Mouse (Mus musculus): ENCODE results near the gene Cpsf6. TPM values are rescaled to one million over a fixed set of nuclear protein-coding genes. Genes with fewer than 3 reads are reported as not detected.
A peak's percentile ranks its signal among the peaks of the same experiment; 100 is the strongest.

Gene Cpsf6
- polyA plus RNA-seq, 1 experiment from 2014 or later: 41.5 TPM

DNA sequence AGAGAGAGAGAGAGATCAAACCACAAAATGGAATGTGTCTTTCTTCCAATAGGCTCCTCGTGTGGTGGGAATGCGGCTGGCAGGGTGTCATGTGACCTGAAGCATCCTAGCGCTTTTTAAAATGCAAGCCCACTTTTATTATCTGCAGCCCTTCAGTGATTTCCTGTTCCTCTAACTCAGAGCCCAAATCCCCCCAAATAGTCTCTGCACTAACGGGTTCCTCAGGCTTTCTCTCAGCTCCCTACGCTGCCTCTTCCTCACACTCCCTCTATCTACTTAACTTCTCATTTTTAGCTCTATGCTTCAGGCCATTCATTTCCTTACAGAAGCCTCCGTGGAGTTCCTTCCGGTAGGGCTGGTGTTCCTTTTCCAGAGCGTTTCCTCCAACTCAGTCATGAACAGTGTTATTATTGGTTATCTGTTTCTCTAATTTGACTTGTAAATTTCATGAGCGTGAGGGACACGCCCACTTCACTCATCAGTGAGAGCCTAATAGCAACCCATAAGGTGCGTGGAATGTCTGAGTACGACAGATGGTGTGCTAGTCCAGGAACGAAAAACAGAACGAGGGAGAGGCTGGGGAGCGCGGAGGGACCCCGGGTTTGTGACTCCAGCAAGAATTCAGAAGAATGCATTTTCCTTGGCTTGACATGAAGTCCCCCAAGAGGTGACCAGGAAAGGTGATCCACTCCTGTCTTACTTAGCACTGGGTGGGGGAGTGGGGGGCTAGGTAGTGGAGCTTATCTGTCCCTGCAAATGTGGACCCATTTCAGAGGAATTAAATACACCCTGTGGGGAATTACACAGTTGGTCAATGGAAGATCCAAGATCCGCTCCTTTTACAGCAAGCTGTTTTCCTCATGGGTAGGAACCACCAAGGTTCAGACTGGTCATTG lies 38.2 kb upstream of the Cpsf6 start:
- H3K27ac ChIP-seq: peak overlapping the region; percentile 84
- 8% methylated on average over 18 of the region's 18 CpGs for WGBS (ENCODE audit: missing documents)
- no peaks in the 10 kb centered on the region for H3K36me3 ChIP-seq (ENCODE audit: inconsistent target)
- H3K4me3 ChIP-seq (ENCODE audit: inconsistent target): peak overlapping the region; percentile 34
- H3K79me2 ChIP-seq (ENCODE audit: inconsistent target): no peaks in the 10 kb centered on the region

DNA sequence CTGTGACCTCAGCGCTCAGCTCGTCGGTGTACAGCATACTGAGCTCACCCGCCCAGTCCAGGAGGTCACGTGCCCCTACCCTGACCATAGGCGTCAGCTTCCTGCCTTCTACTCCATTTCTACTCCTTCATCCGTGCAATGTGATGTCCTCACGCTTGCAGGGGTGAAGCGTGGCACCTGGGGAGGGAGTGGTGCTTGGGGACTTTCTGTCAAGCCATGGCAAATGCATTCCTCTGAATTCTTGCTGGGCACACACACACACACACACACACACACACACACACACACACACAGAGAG lies 37.6 kb upstream of the Cpsf6 start:
- peak overlapping the region; percentile 34 for H3K4me3 ChIP-seq (ENCODE audit: inconsistent target)
- 6% methylated on average over 6 of the region's 9 CpGs for WGBS (ENCODE audit: missing documents)
- no peaks in the 10 kb centered on the region for H3K36me3 ChIP-seq (ENCODE audit: inconsistent target)
- H3K79me2 ChIP-seq (ENCODE audit: inconsistent target): no peaks in the 10 kb centered on the region
- H3K27ac ChIP-seq: peak overlapping the region; percentile 84

DNA sequence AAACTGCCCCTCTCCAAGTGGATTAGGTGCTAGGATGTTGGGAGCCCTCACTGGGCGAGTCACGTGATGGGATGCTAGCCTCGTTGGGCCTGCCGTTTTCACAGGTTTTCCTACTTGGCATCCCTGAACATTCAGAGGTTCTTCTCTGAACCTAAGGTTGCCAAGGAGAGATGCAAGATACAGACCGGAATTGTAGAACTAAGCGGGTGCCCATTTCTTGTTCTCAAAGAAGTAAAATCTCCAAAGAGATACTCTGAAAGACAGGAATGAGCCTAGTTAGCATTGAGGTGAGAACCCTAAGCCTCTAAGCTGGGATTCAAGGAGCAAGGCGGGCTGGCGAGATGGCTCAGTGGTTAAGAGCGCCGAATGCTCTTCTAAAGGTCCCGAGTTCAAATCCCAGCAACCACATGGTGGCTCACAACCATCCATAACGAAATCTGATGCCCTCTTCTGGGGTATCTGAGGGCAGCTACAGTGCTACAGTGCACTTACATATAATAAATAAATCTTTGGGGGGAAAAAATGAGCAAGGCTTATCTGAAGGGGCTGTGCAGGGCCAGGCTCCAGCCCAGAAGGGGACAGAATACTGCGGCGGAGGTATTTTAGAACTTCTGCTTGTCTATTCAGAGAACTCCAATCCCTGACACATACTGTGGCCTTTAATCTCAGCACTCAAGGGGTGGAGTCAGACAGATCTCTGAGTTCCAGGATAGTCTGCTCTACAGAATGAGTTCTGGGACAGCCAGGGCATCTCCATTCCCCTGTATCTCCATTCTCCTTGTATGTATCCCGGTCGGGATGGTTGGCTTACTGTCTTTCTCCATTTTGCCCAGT lies 37.0 kb upstream of the Cpsf6 start:
- Histone ChIP-seq H3K27ac (peak overlapping the region; percentile 84), H3K4me3 (ENCODE audit: inconsistent target) (peak overlapping the region; percentile 34; the same call in 1 of the 2 replicates), H3K36me3 (ENCODE audit: inconsistent target) (no peaks in the 10 kb centered on the region), H3K79me2 (ENCODE audit: inconsistent target) (no peaks in the 10 kb centered on the region)
- WGBS (ENCODE audit: missing documents): 90% methylated on average over 16 of the region's 16 CpGs

DNA sequence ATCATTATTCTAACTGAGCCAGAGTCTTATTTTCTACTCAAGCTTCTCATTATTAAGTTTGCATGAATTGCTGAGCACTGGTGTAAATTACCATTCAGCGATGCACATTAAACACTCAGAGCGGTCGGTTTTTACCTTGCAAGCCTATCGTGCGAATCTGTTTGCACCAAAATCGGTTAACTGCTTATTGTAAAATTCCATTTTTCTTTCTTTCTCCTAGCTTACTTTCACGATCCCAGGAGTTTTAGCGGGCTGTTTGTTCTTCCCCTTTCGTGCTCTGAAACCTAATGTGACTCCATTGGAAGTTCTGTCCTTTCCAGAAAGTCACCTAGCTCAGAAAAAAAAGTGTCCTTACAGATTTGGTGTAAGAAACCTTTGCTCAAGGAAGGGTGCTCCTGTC lies 36.3 kb upstream of the Cpsf6 start:
- H3K79me2 ChIP-seq (ENCODE audit: inconsistent target): no peaks in the 10 kb centered on the region
- WGBS (ENCODE audit: missing documents): 93% methylated on average over 9 of the region's 9 CpGs
- no peak overlapping the region for H3K4me3 ChIP-seq (ENCODE audit: inconsistent target)
- no peaks in the 10 kb centered on the region for H3K36me3 ChIP-seq (ENCODE audit: inconsistent target)
- H3K27ac ChIP-seq: no peak overlapping the region

DNA sequence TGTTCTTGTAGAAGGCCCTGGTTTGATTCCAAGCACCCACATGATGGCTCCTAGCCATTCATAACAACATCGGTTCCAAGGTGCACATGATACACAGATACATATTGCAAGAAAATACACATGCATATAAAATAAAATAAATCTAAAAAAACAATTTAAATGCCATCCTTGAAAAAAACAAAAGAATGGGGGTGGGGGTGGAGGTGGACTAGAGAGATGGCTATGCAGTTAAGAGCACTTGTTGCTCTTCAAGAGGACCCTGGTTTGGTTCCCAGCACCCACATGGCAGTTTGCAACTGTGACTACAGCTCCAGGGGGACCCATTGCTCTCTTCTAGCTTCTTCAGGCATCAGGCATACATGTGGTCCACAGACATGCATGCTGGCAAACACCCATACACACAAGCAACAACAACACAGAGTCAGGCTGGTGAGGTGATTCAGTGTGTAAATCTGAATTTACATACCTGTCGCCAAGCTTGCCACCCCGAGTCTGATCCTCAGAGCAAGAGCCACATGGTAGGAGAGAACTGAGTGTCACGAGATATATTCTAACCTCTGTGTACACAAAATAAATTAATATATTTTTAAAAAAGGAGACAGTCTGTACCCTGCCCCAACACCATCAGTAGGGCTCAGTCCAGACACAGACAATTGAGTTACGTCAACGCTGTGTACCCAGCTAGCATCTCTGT lies 35.7 kb upstream of the Cpsf6 start:
- Histone ChIP-seq H3K4me3 (ENCODE audit: inconsistent target) (no peak overlapping the region), H3K36me3 (ENCODE audit: inconsistent target) (no peaks in the 10 kb centered on the region), H3K79me2 (ENCODE audit: inconsistent target) (no peaks in the 10 kb centered on the region), H3K27ac (no peak overlapping the region)
- 96% methylated on average over 6 of the region's 6 CpGs for WGBS (ENCODE audit: missing documents)

DNA sequence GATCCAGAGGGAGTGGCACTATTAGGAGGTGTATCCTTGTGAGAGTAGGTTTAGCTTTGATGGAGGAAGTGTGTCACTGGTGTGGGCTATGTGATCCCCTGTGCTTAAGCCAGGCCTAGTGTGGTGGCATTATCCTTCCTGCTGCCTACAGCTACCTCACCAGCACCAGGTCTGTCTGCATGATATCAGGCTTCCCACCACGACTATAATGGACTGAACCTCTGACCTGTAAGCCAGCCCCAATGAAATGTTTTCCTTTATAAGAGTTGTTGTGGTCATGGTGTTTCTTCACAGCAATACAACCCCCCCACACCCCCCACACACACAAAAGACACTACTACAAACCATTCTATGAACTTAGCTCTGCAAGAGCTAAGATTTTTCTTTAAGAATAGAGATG lies 34.9 kb upstream of the Cpsf6 start:
- WGBS (ENCODE audit: missing documents): 80% methylated on average over 1 of the region's 1 CpGs
- no peaks in the 10 kb centered on the region for H3K79me2 ChIP-seq (ENCODE audit: inconsistent target)
- H3K27ac ChIP-seq: no peak overlapping the region
- no peaks in the 10 kb centered on the region for H3K36me3 ChIP-seq (ENCODE audit: inconsistent target)
- no peak overlapping the region for H3K4me3 ChIP-seq (ENCODE audit: inconsistent target)

DNA sequence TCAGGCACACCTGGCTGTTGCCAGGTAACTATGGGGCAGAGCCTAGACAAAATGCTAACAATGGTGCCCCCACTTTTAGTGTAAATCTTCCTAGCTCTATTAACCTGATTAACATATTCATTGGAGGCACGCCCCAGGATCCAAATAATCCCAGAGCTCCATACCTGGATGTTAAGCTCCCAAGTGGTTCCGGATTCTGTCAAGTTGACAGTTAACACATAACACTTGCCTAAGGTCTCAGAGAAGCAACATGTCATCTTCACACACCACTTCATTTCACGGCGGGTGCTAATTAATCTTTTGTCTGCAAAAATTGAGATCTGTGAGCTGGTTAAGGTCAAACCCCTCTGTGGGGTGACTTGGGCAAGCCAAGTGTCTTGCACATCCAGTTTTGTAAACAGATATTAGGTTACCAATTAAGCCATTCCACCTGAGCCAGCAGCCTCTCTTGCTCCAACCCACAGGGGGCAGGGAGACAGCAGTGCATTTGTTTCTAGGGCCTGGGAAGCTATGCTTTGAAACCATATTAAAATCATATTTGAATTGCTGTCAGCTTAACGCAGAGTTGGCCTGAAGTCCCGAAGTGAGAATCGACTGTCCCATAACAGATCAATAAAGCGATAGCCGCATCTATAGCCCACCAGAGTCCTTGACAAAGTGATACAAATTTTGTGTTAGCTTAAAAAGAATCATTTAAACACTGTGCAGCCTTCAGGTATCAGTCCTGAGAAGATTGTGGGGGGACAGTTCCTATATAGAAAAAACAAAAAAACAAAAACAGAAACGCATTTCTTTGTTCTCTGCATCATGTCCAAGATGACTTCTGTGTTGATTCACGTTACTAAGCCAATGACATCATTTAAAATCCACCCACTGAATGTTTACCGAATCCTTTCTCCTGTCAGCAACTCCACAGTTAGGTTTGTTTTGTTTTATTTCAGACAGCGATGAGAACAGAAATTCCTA lies 34.0 kb upstream of the Cpsf6 start:
- WGBS (ENCODE audit: missing documents): 97% methylated on average over 13 of the region's 13 CpGs
- no peaks in the 10 kb centered on the region for H3K79me2 ChIP-seq (ENCODE audit: inconsistent target)
- no peaks in the 10 kb centered on the region for H3K36me3 ChIP-seq (ENCODE audit: inconsistent target)
- no peak overlapping the region for H3K4me3 ChIP-seq (ENCODE audit: inconsistent target)
- H3K27ac ChIP-seq: no peak overlapping the region

DNA sequence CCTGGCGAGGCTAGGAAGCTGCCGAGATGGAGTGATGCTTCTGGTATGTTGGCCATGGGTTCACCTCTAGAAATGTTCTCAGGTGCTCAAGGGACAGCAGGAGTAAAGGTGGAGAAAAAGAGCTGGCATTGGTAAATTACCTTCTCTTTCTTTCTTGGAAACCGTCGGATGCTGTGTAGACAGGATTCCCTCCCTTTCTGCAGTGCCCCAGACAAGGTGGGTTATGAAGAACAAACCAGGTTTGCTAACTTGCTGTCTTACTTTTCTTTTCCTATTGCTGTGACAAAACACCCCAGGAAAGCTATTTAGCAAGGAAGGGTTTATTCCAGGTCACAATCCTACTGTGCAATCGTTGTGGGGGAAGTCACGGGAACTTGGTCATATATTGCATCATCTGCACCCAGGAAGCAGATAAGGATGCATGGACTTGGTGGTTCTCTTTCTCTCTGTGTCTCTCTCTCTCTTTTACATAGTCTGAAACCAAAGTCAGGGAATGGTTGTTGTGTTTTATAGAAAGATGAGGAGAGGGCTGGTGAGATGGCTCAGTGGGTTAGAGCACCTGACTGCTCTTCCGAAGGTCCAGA lies 32.8 kb upstream of the Cpsf6 start:
- H3K27ac ChIP-seq: peak overlapping the region; percentile 28; the same call in 1 of the 2 replicates
- 61% methylated on average over 6 of the region's 7 CpGs for WGBS (ENCODE audit: missing documents)

DNA sequence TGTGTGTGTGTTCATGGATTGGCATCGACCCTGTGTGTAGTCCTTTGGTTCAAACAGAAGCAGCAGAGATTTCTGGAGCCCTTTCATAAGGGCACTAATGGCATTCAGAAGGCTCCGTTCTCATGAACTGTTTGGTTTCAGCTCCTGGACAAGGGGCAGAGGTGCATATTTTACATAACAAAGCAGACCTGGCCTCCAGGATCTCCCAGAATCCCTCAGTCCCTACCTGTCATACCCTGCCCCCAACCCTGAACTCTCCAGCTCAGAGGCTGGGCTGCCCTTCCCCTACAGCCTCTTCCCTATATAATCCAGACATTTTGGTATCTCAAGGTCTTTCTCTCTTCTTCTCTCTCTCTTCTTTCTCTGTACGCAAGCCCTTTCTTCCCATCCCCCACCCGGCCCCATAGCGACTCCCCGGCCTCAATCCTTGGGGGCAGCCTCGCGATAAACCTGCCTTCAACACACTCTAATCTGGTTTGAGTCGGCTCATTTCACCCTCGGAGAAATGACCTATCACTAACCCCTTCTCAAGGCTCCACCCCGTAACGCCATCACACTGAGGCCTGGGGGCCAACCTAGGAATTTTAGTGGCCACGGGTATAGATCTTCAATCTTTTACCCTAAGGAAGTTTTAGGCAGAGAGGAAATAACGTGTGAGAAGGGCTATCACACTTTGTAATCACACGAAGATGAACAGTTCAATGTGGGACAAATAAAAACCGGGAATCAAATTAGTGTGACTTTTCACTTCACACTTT lies 32.1 kb upstream of the Cpsf6 start:
- H3K4me3 ChIP-seq (ENCODE audit: inconsistent target): no peak overlapping the region
- H3K36me3 ChIP-seq (ENCODE audit: inconsistent target): no peaks in the 10 kb centered on the region
- H3K27ac ChIP-seq: peak overlapping the region; percentile 28; the same call in 1 of the 2 replicates
- H3K79me2 ChIP-seq (ENCODE audit: inconsistent target): no peaks in the 10 kb centered on the region
- 78% methylated on average over 13 of the region's 16 CpGs for WGBS (ENCODE audit: missing documents)

More for the DNA sequence above, 32.8 kb upstream of the Cpsf6 start:
- Histone ChIP-seq H3K36me3 (ENCODE audit: inconsistent target) (no peaks in the 10 kb centered on the region), H3K4me3 (ENCODE audit: inconsistent target) (no peak overlapping the region), H3K79me2 (ENCODE audit: inconsistent target) (no peaks in the 10 kb centered on the region)

DNA sequence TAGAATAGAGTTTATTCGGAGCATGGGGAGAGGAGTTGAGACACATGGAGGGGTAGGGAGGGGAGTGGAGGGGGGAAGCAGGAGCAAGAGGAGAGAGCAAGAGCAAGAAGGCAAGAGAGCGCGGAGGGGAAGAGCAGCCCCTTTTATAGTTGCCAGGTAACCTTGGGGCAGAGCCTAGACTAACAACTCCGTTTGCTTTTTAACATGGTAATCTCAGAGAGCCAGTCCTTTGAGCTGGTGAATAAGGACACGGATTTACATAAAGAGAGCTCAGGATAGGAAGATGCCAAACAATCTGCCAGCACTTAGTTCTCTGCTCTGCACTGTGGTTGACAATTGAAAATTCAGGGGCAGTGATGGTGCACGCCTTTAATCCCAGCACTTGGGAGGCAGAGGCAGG lies 31.3 kb upstream of the Cpsf6 start:
- Histone ChIP-seq H3K27ac (no peak overlapping the region), H3K4me3 (ENCODE audit: inconsistent target) (no peak overlapping the region), H3K79me2 (ENCODE audit: inconsistent target) (no peaks in the 10 kb centered on the region), H3K36me3 (ENCODE audit: inconsistent target) (no peaks in the 10 kb centered on the region)
- 92% methylated on average over 6 of the region's 6 CpGs for WGBS (ENCODE audit: missing documents)

DNA sequence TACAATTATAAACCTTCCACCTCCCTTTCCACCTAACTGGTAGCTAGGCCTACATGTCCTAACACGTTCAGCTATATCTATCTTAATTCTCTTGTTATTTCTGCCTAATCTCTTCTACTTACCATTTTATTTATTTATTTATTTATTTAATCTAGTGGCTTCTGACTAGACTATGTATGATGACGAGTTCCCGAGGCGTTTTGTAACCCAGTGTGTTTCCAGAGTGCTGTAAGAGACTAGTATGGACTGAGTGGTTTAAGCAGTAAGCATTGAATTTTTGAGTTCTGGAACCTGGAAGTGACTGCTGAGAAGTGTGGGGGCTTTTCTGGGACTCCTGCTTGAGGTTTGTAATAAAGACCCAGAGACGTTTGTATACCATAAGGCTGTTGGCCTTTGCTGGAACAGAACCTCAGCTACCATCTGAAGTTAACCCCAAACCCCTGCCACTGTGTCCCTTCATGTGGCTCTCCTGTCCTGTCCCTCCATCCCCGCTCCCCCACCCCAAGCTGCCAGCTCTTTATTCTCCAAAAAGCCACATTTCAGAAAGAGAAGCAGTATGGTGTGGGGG lies 30.8 kb upstream of the Cpsf6 start:
- Histone ChIP-seq H3K79me2 (ENCODE audit: inconsistent target) (no peaks in the 10 kb centered on the region), H3K4me3 (ENCODE audit: inconsistent target) (no peak overlapping the region), H3K27ac (no peak overlapping the region), H3K36me3 (ENCODE audit: inconsistent target) (no peaks in the 10 kb centered on the region)
- WGBS (ENCODE audit: missing documents): 90% methylated on average over 6 of the region's 6 CpGs

DNA sequence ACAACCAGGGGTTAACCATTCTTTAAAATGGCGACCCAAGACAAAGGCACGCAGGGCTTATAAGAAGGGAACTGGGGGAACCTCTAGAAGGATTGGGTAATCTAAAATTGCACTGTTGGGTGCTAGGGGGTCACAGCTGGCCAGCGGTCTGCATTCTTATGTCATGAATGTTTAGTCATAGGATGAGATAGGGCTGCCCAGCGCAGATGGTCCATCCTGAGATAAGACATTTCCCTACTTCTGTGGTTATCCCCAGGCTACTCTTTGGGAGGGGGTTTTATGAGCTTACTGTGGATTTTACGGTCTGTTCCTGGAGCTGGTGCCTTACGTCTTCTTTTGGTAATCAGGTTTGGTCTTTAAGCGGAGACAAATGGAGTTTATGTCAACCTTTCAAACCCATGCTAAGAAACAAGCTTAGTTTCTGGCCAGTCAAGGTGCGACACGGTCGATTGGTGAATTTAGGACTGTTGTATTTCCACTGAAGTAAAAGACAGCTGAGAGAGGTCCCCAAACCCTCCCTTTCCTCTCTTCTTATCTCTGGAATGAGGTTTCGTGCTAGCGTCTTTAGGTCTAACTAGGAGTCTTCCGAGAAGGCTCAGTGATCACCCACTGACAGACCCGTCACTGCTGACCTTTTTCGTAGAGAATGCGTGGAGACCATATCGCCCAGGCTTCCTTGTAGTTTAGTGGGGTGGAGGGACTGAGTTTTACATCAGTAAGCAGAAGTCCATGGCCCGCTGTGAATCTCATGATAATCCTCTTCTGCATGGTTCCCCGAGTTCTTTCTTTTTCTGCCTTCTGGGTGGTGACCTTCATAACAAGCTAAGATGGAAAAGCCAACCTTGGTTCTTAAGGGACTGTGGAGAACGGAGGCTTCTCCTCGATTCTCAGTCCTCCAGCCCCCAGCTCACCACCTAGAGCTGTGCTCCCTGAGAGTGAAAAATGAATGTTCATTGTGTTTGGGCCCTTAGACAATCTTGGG lies 29.8 kb upstream of the Cpsf6 start:
- WGBS (ENCODE audit: missing documents): 94% methylated on average over 21 of the region's 21 CpGs
- no peak overlapping the region for H3K4me3 ChIP-seq (ENCODE audit: inconsistent target)
- no peaks in the 10 kb centered on the region for H3K79me2 ChIP-seq (ENCODE audit: inconsistent target)
- no peak overlapping the region for H3K27ac ChIP-seq
- H3K36me3 ChIP-seq (ENCODE audit: inconsistent target): no peaks in the 10 kb centered on the region
